Mouse (Mus musculus) lung, postnatal 36 days (tissue): Measurements from ENCODE around the gene Plod2.
A peak's percentile ranks its signal among the peaks of the same experiment; 100 is the strongest.

Experiments
- DNase-seq: peaks from one replicate; pipeline ENCODE4 v3.0.0; 2022; ENCODE audit warnings: mixed read lengths

Gene Plod2

DNA sequence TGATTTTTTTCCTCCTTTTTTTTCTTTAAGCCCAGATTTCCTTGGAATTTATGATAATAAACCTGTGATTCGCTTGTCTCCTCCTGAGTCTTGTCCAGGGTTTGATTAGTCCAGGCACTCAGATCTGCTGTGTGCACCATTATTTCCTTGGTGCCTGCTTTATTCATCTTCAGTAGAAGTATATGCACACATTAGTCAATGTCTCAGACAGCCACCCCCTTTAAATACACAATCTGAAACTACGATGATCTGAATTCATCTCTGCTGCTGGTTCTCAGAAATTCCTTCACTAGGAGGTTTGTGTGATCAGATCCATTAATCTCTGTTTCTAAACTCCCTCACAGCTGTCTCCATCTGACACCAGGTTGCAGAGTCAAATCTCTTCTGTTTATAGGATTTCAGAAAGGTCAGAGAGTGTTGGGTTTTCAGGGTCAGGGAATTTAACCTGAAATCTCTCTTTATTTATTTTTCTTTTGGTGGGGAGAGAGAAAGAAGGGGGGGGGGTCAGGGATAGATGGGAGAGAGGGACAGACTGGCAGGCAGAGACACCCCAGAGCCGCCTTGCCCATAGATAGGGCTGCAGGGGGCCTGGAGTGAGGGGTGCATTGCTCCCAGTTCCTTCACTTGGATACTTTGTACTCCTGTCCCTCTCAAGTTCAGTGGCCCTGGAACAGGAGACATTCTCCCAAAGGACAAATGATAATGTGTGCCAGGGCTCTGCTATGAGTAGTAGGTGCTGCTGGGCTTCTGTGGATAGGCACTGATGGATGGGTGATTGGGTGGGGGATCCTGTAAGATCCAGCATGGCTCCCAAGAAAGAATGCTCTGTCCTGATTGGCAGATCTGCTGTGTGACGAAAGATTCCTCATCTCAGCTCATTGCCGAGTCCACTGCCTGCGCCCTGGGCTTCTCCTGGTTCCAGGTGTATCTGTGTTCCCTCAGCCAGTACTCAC is 13.3 kb downstream of the Plod2 start:
- DNase-seq, result no peak

DNA sequence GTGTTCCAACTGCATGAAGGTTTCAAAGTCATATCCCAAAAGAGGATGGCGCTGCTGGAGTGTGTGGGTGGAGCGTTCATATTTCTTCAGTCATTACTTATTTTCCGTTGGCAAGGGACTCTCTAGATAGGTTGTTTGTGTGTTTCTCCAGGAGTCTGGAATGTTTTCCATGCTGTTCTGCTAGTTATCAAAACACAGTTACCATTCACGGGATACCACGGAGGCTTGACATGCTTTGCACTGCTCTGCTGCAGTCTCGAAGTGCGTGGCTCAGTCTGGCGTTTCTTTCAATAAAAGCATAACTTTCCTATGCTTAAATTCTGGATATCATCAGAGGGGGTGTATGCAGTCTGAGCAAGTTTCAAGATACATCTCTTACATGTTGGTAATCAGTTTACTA is 17.7 kb downstream of the Plod2 start:
- peak; percentile 31 for DNase-seq

DNA sequence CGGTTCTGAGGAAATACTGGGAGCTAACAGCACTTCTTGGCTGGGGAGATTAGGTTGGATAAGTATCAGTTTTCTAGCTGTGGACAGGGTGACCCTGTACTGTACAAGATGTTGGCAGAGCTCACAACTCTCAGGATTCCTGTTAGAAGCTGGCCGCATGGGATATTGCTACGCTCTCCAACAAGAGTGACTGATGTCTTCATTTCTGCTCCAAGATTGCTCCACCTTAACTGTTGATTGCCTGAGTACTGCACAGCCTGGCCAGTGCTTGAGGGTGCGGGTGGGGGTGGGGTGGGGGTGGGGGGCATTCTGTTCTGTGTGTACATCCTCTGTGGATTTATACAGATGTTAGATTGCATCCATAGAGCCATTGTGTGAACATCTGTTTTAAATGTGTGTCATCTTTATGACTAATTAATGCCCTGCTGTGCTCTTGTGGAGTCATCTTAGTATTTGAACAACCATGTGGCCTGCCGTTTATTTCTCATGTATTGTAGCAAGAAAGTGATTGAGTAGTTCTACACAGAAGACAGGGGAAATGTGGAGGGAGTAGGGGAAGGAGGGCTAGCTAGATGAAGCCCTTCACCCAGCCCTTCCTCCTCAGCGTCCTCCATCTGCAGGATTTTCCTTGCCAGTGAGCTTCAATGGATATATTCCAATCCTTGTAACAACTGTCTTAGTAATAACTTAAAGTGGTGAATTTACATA is 19.0 kb downstream of the Plod2 start:
- DNase-seq, result peak; percentile 37

DNA sequence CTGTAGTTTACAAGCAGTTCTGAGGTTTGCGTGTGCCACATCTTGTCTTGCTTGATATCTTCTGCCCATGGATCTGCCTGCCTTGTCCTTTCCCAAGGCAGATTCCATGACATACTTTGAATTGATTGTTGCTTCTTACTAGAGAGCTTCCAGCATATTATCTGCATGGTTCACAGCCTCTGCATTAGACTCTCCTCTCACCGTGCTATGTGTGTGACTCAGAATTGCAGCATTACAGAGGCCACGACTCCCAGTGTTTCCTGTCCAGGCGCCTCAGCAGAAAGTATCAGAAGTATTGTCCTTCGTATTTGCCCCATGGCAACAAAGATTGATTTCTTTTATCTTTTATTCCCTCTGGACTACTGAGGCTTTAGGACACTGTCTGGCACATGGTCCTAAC is 20.4 kb downstream of the Plod2 start:
- no peak for DNase-seq

DNA sequence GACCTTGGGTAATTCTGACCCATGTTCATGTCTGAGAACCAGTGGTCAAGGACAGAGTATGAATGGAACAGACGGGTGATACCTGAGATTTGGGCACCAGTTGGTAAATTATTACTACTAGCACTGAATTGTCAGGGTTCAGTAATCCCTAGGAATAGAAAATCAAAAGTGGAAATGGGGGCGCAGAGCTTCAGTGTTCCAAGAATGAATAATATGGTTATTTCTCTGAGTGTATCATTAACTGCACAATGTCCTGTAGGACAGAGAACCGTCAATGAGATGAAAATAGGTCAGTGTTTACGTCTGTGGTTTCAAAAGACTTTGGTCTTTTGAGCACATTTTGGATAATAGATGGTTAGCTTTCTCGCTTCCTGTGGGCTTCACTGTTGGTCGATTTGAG is 21.3 kb downstream of the Plod2 start:
- DNase-seq, result no peak

DNA sequence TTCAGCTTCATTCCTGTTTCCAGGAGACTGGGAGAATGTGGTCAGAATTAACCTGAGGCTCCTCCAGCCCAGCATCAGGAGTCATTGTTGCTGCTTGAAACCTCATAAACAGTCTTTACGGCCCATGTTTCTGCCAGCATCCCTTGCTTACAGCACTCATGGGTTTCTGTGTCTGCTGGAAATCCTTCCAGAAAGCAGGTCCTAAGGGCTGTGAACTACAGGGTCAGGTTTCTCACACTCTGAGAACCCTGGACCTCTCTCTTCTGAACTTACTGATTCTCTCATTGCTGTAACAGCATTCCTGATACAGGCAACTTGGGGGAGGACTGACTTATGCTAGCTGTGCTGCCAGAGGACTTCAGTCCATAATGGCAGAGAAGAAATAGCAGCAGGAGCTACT is 22.4 kb downstream of the Plod2 start:
- no peak for DNase-seq

DNA sequence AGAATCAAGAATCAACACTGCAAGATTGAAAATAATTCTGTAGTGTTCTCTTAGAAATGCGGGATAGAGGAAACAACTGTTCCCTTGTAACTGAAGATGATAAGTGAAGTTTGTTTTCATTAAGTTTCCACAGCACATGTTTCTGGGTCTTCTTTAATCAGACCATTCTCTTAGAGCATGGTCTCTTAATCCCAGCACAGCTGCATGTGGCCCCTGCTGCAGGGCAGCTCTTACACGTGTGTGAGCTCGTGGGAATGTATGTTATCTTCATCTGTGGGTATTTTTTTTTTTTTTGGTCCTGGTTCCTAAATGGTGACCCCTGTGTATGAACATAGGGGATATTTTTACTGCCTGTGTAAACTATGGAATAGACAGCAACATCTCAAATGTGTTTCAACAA is 24.2 kb downstream of the Plod2 start:
- no peak for DNase-seq

DNA sequence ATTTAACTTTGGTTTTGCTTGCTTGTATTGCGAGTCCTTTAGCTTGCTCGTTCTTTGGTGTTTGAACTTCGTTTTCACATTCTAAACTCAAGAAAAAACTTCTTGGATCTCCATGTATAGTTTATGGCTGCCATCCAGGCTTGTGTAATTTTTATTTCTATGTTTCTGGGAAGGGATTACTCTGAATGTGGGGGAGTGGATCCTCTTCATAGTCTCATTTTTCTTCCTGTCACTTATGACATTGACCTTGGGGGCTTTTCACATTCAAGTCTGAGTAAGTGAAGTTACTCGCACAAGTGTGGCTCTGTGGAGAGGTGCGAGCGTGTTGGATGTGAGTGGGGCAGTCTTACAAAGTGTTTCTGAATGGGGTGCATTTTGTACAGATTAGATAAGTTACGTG is 25.5 kb downstream of the Plod2 start:
- no peak for DNase-seq

DNA sequence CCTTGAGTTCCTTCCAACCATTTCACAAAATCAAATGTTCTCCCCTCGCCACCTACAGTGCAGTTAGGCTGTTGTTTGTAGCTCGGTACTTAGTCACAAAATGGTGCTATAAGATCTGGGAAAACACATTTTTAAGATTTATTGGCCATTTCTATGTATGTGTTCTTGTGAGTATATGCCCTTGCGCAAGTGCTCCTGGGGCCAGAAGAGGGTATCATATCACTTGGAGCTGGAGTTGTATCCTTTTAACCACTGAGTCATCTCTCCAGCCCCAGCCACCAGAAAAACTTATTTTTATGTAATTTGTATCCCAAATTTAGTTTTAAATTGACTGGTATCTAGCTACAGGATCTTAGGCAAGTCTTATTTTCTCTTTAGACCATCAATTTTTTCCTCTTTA is 26.8 kb downstream of the Plod2 start:
- DNase-seq, result no peak

DNA sequence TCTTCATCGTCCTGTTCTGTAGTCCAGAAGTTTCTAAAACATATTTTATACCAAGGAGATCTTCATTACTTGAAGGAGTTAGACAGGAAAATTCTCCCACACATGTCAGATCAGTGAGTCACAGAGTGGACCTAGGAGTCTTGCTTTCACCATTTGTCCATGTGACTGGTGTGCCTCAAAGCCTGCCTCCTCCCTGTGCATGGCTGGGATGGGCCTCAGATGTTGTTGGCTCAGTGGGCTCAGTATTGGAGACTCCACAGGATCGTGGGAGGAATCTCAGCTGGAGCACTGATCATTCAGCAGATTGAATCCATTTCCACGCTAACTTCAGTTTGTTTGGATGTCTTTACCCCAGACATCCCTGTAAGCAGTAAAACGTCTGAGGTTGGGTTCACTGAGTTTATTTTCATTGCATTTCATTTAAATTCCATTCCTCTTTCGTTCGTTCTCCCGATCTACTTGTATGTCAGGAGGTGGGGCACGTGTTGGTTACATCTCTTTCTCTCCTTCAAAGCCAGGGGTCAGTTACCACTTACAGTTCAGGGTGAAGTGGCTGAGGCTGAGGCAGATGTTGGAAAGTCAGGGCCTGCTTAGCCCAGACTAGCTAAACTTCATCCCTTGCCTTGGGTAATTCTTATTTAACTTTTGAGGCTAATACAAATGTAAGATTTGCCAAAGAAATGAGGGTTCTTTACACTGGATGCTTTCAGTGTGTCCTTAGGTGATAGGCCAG is 30.5 kb downstream of the Plod2 start:
- DNase-seq, result peak; percentile 30

DNA sequence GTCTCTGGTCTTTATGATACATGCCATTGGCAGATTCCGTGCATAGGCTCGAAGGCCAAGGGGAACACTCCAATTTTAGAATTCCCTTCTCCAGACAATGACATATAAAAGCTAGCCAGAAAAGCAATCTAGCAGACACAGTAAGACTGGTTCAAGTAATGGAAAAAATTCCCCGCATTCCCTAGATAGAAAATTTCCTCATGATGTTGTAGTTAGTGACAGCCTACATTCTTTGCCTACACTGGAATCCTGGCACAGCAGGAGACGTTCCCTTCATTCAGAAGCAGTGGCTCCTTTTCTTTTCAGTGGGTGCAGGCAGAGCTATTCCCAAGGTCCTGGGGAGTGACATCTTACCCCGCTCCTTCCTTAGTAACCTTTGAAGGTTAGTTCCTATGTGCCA is 41.9 kb downstream of the Plod2 start:
- no peak for DNase-seq

DNA sequence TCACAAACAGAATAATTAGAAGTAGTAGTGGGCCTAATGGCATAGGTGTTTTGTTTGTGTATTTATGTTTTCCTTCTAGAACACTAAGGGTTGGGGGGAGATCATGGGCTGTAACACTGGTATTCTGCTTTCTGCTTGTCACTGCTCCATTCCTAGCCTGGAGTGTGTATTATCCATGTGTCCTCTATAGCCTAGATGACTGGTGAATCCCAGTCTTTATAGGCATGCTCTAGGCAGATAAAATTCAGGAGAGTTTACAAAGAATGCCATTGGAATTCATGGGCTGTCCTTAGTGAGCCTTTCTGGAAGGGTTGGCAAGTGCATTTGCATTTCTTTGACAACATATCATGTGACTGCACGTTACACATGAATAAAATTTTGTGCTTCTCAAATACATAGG is 44.0 kb downstream of the Plod2 start:
- DNase-seq, result no peak

DNA sequence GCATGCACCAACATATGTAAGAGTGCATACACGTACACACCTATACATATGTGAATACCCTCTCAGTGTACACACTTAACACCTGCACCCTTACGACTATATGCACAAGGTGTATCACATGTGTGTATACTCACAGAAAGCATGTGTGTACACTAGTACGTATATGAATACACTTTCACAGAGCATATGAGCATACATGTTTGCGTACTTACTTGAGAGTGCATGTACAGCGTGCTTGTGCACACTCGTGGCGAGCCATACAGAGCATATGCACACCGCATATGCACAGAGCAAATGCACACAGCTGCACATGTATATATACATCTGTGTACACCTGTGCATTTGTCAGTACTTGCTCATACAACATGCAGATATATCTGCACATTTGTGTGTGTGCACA is 45.4 kb downstream of the Plod2 start:
- no peak for DNase-seq

DNA sequence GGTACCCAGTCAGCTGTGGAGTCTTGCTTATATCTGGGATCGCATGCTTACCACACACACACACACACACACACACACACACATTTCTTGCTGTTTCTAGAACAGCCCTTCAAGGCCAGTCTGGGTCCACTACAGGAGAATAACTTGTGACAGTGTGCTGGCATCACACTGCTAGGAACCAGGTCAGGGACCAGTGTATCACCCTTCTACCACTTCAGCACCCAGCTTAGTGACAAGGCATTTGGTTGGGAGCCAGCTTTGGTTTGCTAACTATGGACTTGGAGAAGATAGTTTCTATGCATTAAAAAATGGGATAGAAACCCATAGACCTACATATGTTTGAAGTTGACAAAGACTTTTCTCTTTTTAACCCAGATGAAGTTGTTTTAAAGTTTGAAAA is 46.2 kb downstream of the Plod2 start:
- DNase-seq, result no peak

DNA sequence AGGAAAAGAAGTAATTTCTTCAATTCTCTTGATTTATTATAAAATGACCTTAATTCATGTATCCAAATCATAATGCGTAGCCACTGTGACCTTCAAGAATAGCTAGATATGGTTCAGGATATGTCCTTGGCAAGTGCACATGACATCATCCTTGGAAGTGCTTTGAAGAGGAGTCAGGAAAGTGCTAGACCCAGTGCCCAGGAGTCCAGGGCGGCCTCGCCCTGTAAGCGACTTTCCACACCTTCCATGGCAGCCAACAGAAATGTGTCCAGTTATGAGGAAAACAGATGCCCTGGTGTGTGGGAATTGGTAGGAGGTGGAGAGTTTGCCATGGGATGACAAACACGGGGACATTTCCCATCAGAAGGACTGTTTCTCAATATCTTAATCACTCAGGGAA is 47.0 kb downstream of the Plod2 start:
- DNase-seq, result no peak

DNA sequence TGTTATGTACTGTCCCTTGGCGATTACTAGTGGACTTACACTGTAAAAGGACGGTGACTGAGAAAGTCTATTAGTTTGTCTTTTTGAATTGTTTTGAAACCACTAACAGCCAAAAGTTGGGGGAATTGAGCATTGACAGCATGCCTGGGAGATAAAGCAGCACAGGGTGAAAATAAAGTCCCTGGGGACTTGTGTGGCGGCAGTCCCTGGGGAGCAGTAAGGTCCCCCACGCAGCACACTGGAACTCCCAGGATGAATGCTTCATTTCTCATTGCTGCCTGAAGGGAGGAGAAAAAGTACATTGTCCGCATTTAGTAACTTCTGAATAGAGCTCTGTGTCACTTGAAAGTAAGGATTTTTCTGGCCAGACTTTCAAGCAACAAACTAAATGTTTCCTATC is 49.5 kb downstream of the Plod2 start:
- no peak for DNase-seq

DNA sequence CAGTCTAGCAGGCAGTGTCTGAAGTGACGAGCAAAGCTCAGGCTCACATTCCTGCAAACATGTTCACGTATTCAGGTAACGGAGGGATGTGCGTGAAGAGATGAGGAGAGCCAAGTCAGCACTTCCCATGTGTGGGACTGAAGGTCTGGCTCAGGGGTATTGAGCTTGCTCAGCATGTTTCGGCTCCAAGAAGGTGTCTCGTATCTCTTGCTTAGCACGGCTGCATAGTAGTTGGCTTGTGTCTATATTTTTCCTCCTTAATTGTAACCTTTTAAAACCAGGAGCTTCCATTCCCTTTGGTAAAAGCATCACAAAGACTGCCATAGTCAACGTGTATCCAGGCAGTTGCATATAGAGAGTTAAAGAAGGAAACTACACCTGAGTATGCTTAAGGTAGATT is 50.7 kb downstream of the Plod2 start:
- no peak for DNase-seq

DNA sequence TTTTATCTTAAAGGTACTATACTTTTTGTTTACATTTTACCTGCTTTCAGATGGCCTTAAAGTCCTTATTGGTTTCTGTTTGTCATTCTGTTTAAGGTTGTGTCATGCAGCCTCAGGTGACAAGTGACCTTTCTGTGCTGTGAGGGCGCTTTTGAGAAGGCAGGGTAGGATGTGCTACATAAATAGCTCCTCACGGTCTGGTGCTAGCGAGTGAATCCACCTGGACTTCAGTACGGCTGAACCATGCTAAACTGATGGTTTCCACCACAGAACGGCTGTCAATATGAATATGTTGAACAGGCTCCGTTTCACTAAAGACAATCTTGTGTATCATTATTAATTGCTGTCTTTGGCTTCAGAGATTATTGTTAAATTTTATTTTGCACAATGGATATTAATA is 52.5 kb downstream of the Plod2 start:
- DNase-seq, result peak; percentile 35

DNA sequence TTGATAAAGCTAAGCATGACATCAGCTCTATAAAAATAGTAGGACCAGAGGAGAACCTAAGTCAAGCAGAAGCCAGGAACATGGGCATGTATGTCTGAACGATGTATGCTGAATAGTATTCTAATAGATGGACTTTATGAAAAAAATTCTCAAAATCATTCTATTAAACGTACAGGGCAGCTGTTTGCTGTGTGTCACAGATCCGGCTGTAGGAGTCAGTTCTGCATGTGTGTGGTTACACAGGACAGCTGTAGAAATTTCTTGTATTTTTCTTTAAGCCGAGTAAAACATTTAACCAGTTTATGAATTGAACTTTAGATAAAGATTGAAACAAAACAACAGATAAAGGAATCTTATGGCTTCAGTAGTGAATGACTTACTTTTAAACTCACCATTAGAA is 53.3 kb downstream of the Plod2 start:
- DNase-seq, result no peak

DNA sequence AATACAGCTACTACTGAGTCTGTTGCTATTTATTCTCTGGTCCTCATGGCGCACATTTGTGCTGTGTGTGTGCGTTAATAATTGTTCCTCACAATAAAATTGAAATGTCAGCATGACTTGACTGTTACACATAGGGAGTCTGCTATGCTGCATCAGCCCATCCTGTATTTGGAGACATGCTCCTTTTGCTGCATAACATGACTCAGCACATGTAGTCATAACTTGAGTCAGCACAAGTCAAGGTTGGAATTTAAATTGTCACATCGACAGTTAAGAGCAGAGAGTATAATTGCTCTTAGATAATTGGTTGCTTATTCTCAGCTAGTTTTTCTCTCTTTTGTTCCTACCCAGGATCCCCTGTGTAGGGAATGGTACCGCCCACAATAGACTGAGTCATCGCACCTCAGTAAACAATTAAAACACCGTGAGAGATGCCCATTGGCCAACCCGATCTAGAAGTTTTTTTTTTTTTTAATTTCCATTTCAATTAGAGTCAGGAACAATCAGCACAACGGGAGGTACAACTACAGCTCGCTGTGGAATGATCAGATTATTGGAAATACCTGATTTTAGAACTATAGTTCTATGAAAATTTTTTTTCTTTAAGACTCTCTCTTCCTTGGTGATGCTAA is 55.0 kb downstream of the Plod2 start:
- no peak for DNase-seq

DNA sequence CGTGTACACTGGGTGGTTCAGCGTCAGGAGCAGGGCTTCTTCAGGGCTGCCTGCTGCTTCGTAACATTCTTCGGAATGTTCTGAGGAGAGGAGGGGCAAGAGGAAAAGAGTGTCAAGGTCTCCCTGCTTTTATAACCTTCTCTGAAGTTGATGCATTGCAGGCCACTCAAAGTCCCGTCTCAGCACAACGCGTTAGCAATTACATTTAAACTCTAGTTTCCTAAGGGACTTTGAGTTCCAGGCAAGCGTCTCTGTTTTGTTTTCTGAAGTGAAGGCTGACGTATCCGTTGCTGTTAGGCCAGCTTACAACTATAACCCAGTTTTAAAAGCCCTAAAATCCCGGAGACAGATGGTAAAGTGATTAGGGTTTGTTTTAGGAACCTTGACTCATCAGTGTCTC is 55.8 kb downstream of the Plod2 start:
- DNase-seq, result peak; percentile 40

DNA sequence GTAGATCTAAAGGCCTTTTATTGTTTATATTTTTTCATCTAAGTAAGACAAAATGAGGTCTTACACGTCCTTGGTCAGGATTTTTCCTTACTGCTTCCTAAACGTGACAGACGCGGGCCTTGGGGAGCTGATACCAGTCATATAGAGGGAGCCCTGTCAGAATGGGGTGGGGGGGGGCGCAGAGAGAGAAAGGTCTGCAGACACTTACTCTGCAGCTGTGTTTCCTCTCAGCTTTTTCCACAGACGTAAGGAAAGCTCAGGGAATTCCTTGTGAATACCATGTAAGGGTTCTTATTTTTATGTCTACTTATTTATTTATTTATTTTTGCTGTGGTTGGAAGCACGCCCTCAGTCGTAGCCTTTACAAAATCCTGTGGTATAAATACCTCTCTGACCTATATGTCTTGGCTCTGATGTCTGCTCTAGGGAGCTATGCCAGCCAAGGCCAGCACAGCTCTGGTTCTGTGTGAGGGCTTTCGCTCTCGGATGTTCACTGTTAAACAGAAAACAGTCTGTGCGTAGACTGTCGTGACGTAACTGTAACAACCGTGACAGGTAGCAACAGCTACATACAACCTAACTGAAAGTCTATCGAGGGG is 58.0 kb downstream of the Plod2 start:
- no peak for DNase-seq

DNA sequence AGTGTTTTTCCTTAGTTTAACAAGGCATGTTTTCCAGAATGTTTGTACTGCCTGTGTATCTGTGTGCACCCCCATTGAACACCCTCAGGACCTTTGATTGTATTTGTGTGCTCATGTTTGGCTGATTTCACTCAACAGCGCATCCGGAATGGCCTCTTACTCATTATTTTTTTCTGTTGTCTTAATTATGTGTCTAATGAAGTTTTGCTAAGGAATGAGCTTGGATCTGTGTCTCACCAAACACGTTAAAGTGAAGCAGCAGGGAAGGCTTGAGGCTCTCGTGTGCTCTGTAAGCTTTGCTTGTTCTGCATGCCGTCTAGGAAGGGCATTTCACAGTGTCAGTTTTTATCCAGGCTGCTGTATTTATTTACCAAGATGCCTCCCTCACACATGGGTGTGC is 59.5 kb downstream of the Plod2 start:
- no peak for DNase-seq
